Mouse (Mus musculus): ENCODE measurements around the gene Tctex1d4.

- TF ChIP-seq CTCF (IDR thresholded peaks at IDR 0.05; ENCODE audit: insufficient read depth, low read length) (no peak), POLR2A (IDR thresholded peaks at IDR 0.05; ENCODE audit: borderline replicate concordance, extremely low read depth, low read depth, low read length) (no peak)
Observed at GRCm38 (mm10) chr4:117149291-117150211, 23.0 kb downstream of the Tctex1d4 start.
